Mouse (Mus musculus): ENCODE results near the gene Mis18bp1.
"Not testable (repeated sequence)": the region's sequence is repeated elsewhere in the genome, so short reads cannot be mapped to it uniquely, and the experiment has no call there.

Gene Mis18bp1

DNA sequence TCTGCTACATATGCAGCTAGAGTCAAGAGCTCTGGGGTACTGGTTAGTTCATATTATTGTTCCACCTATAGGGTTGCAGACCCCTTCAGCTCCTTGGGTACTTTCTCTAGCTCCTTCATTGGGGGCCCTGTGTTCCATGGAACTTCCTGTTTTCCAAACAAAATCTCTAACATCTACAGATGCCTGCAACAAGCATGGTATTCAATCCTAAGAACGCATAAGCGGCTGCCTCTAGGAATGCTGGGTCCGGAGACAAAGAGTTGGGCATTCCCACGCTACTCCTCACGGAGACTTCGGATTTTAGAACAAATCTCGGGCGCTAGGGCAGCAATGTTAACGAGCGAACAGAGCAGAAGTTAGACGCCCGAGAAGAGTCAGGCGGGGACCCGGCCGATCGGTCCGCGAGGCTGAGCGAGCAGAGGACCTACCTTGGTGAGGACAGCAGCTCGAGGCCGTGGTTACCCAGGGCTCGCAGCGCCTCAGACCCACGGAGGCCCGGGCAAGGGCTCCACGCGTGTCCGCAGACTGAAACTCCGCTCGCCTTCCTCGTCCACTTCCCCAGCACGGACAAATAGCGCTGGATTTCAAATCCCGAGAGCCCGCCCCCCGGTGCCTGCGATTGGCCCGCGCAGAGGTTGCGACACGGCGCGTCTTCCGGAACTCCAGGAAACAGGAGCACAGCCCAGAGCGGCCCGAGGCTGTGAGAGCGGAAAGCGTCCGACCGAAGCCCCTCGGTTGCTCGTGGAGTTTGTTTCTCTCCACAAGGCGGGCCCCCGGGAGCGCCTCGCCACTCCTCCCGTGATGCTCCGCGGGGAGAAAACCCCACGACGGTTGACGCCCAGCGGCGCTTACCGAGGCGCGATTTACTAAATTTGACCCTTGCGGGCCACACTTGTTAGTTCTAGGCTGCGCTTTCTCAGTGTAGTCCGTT lies at the start of gene Mis18bp1:
Mis18bp1 (minus strand) TSS at position 584 of the 931 bp plus-strand sequence.
- DNase-seq (ENCODE audit: low spot score in 2 of 2): peak; percentile 90 to 92

- no peak for DNase-seq (ENCODE audit: low spot score in 2 of 2)
Observed at GRCm38 (mm10) chr12:65216404-65216840, 44.0 kb upstream of the Mis18bp1 start.

GRCm38 (mm10) chr12:65206431-65206830 lies 34.0 kb upstream of the Mis18bp1 start:
- no peak for DNase-seq (ENCODE audit: low spot score in 2 of 2)

DNA sequence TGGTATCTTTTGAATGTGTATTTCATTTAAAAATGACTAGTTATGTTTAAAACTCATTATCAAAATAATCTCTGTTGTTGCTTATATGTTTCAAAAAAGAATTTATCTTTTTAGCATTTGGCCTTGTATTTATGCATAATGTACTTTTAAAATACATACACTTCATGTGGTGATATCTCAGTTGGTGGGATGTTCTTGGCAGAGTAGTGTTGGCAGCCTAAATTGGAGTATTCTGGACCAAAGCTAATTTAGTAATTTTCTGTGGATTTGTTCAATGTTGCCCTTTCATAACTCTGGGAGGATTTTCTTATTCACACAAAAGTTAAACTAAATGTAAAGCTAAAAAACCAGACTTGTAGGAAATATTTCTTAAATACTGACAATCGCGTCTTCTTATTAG lies 29.4 kb upstream of the Mis18bp1 start:
- peak in 1 of 2 experiments; percentile 4 for DNase-seq (ENCODE audit: low spot score in 2 of 2)

DNA sequence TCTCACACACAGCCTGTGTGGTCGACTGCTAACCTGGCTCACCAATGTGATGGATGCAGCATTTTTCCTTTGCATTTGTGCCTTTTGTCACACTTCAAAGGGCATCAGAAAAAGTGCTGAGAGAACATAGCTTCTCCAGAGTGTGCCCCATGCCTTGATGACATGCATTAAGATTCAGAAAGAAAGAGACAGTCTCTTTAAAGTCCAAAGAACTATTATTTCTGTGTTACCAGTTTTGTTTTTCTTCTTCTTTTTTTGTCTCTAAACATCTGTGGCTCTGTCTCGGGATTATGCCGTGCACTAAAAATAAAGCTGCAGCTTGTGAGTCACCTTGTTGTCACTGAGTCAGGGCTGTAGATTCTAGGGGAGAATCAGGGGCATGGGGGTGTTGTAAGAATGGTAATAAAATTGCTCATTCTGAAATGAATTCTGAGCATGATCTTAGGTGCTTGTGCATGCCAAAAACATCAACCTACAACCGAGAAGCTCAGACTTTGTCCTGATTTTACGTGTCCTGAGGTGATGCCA lies 21.7 kb upstream of the Mis18bp1 start:
- DNase-seq (ENCODE audit: low spot score in 2 of 2): peak; percentile 23 to 30

DNA sequence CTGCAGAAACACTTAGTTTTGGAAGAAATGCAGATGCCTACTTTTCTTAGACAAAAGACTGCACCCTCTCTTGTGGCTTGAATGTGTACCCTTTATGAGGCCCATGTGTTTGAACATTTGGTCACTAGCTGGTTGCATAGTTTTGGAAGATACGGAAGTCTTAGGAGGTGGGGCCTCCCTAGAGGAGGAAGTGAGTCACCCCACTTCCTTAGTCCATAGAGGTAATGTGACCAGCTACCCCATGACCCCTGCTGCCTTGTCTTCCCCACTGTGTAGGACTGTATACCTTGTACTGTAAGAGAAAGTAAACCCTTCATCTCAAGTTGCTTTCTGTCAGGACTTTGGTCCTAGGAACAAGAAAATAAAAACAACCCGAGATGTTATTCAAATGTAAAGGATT lies 16.8 kb upstream of the Mis18bp1 start:
- DNase-seq (ENCODE audit: low spot score in 2 of 2): no peak

DNA sequence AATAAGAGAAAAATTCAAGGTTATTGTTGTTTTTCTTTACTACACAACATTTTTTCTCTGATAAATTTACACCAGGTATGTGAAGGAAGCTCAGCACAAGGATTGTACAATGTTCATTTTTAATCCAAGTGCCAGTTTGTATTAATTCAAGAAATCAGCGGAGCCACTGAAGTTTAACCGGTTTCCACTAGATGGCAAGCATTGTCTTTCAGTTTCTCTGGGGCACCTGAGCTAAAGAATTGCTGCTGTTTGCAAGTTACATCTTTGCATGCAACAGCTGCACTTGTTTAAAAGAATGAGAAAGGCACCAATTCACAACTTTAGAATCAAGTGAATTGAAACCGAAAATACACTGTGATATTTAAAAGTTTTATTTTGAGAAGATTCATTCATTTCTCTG lies 15.0 kb upstream of the Mis18bp1 start:
- peak in 1 of 2 experiments; percentile 14 for DNase-seq (ENCODE audit: low spot score in 2 of 2)

- DNase-seq (ENCODE audit: low spot score in 2 of 2): no peak
Observed at GRCm38 (mm10) chr12:65173736-65174135, 1.3 kb upstream of the Mis18bp1 start.

GRCm38 (mm10) chr12:65172959-65173358 lies 555 bp upstream of the Mis18bp1 start:
- DNase-seq (ENCODE audit: low spot score in 2 of 2): peak; percentile 39 to 44

GRCm38 (mm10) chr12:65136121-65136520 lies 36.3 kb downstream of the Mis18bp1 start:
- DNase-seq (ENCODE audit: low spot score in 2 of 2): not testable (repeated sequence)

- DNase-seq (ENCODE audit: low spot score in 2 of 2): no peak
Observed at GRCm38 (mm10) chr12:65119451-65119850, 53.0 kb downstream of the Mis18bp1 start.

DNA sequence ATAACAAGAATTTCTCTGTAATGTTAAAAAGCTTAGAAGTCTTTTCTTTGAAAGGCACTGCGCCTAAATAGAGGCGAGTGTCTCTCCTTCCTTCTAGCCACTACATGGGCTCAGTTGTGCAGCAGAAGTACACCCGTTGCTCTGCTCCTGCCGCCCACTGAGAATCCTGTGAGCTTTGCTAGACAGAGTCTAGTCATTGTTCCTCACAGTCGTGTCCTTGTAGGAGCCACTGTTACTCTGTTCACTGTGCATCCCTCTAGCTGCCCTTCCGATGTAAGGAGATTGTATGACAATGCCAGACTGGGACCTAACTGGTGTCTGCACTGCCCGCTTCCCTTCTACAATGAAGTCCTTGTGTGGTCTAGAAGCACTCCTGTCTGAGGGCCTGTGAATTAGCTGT lies 53.4 kb downstream of the Mis18bp1 start:
- no peak for DNase-seq (ENCODE audit: low spot score in 2 of 2)

- DNase-seq (ENCODE audit: low spot score in 2 of 2): not testable (repeated sequence)
Observed at GRCm38 (mm10) chr12:65114978-65115377, 57.4 kb downstream of the Mis18bp1 start.

DNA sequence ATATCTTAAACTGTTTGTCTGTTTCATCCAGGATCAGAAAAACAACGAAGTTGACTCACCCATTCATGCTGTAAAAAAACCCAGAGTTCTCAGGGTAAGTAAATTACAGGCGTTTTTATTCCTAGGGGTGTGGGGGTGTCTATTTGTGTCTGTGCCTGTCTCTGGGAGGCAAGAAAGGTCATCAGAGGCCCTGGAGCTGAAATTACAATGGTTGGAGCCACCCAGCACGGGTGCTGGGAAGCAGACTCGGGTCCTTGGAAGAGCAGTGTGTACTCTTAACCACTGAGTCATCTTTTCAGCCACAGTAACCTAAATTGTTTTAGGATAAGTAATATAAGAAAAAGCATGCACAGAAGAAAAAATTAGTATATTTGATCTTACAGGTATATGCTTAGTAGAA lies 58.5 kb downstream of the Mis18bp1 start:
- DNase-seq (ENCODE audit: low spot score in 2 of 2): no peak

GRCm38 (mm10) chr12:65112811-65113210 lies 59.6 kb downstream of the Mis18bp1 start:
- peak in 1 of 2 experiments; percentile 39 for DNase-seq (ENCODE audit: low spot score in 2 of 2)

- DNase-seq (ENCODE audit: low spot score in 2 of 2): no peak
Observed at GRCm38 (mm10) chr12:65111503-65111902, 60.9 kb downstream of the Mis18bp1 start.

DNA sequence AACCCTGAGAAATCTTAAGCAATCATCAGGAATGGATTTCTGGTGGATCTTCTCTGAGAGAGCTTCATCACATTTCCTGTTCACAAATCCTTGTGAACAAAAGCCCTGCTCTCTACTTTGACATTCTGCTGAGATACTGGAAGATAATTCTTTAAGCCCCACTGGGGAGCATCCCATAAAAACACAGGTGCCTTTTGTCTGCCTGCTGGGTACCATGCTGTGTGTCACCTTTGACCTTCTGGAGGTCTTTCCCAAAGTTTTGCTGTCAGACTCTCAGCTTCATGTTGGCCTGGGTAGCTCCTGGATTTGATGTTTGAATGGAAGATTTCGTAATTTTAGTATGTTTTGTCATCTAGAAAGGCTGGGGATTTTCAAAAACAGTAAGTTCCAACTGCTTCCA lies 63.7 kb downstream of the Mis18bp1 start:
- DNase-seq (ENCODE audit: low spot score in 2 of 2): no peak
